Mouse (Mus musculus): ENCODE results near the gene Rhbdf1.

DNA sequence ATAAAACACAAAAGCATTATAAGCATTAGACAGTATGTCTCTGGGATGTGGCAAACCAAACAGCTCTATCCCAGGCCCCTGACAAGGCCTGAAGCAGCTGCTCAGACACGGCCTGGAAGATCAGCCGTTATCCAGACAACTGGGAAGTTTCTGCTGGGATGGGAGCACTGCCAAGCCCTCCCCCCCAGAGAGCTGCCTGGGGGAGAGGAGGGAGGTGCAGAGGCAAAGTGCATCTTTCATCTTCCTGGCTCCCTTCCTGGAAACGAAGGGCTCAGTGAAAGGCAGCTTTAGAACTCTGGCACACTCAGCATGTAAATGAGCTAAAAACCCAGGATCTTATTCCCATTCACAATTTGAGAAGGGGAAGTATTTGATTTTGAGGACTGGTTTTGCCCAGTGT lies 13.5 kb upstream of the Rhbdf1 start:
- TF ChIP-seq CTCF (IDR thresholded peaks at IDR 0.05; ENCODE audit: borderline replicate concordance, control insufficient read depth, extremely low read depth, insufficient read depth, low read length, poor library complexity): no peak
- TF ChIP-seq POLR2A (IDR thresholded peaks at IDR 0.05; ENCODE audit: control insufficient read depth, extremely low read depth, insufficient read depth, low read length, poor library complexity): no peak

Data from thymus, adult 2 months (tissue).